Mouse (Mus musculus): ENCODE measurements at regions not wholly inside any gene's neighbourhood (a gene's known extent, or its start where the extent isn't known, plus 50 kb on each side); places are given as distances from the start of the nearest gene placed in this dataset.

- no peak for ATAC-seq (ENCODE audit: low FRiP score, low read depth)
- Histone ChIP-seq H3K36me3 (no peaks in the 10 kb centered on the region), H3K27ac (no peak overlapping the region), H3K4me2 (replicated peaks) (no peak overlapping the region), H3K27me3 (peaks cover 14% of the 10 kb centered on the region), H3K4me1 (peaks cover 17% of the 10 kb centered on the region), H3K4me3 (no peak overlapping the region), H3K9me3 (no peaks in the 10 kb centered on the region), H3K9ac (no peak overlapping the region)
- 75% methylated on average over 9 of the region's 9 CpGs for WGBS
Measured at GRCm38 (mm10) chr13:48316747-48317146, 55.7 kb downstream of the Id4 start.

GRCm38 (mm10) chr13:48317457-48317856 lies 56.4 kb downstream of the Id4 start:
- H3K4me2 ChIP-seq (replicated peaks): no peak overlapping the region
- H3K9ac ChIP-seq: no peak overlapping the region
- H3K9me3 ChIP-seq: no peaks in the 10 kb centered on the region
- no peak overlapping the region for H3K27ac ChIP-seq
- WGBS: 74% methylated on average over 7 of the region's 7 CpGs
- H3K36me3 ChIP-seq: no peaks in the 10 kb centered on the region
- H3K4me1 ChIP-seq: peaks cover 17% of the 10 kb centered on the region
- H3K27me3 ChIP-seq: peaks cover 19% of the 10 kb centered on the region
- H3K4me3 ChIP-seq: no peak overlapping the region
- ATAC-seq (ENCODE audit: low FRiP score, low read depth): no peak

DNA sequence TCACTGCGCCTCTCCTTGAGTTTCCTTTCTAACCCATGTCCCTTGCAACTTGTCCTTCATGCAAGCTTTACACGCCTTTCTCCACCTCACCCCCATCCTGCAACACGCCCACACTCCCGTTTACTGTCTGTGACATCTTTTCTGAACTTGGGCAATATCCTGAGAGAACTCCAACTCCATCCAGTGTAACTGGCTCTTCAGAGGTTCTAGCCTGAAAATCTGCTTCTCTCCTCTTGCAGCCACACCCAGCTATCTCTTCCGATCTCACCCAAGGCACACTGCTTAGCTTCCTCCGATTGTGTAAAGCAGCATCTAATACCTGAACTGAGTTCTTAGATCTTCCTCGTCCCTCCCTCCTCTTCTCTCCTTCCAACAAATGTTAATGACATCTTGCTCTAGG lies 58.0 kb downstream of the Id4 start:
- H3K4me3 ChIP-seq: no peak overlapping the region
- H3K9ac ChIP-seq: no peak overlapping the region
- H3K27me3 ChIP-seq: peaks cover 19% of the 10 kb centered on the region
- 77% methylated on average over 7 of the region's 7 CpGs for WGBS
- no peak for ATAC-seq (ENCODE audit: low FRiP score, low read depth)
- peaks cover 17% of the 10 kb centered on the region for H3K4me1 ChIP-seq
- no peak overlapping the region for H3K27ac ChIP-seq
- no peaks in the 10 kb centered on the region for H3K9me3 ChIP-seq
- H3K4me2 ChIP-seq (replicated peaks): no peak overlapping the region
- H3K36me3 ChIP-seq: no peaks in the 10 kb centered on the region

GRCm38 (mm10) chr13:48324290-48324718 lies 63.3 kb downstream of the Id4 start:
- Histone ChIP-seq H3K4me3 (no peak overlapping the region), H3K9ac (no peak overlapping the region), H3K27me3 (peaks cover 19% of the 10 kb centered on the region), H3K27ac (no peak overlapping the region), H3K4me1 (peaks cover 29% of the 10 kb centered on the region), H3K9me3 (no peaks in the 10 kb centered on the region), H3K36me3 (no peaks in the 10 kb centered on the region), H3K4me2 (replicated peaks) (no peak overlapping the region)
- 24% methylated on average over 8 of the region's 8 CpGs for WGBS
- ATAC-seq (ENCODE audit: low FRiP score, low read depth): no peak

GRCm38 (mm10) chr13:48330619-48331018 lies 69.6 kb downstream of the Id4 start:
- 68% methylated on average over 11 of the region's 11 CpGs for WGBS

GRCm38 (mm10) chr13:48336135-48336534 lies 75.1 kb downstream of the Id4 start:
- Histone ChIP-seq H3K4me1 (peaks cover 4% of the 10 kb centered on the region; the same call in 1 of the 2 replicates), H3K4me3 (no peak overlapping the region), H3K4me2 (replicated peaks) (no peak overlapping the region), H3K27me3 (no peaks in the 10 kb centered on the region), H3K27ac (no peak overlapping the region), H3K9me3 (no peaks in the 10 kb centered on the region), H3K36me3 (no peaks in the 10 kb centered on the region), H3K9ac (no peak overlapping the region)
- no peak for ATAC-seq (ENCODE audit: low FRiP score, low read depth)
- 49% methylated on average over 13 of the region's 13 CpGs for WGBS

More at GRCm38 (mm10) chr13:48330619-48331018, 69.6 kb downstream of the Id4 start:
- Histone ChIP-seq H3K27ac (no peak overlapping the region), H3K9me3 (no peaks in the 10 kb centered on the region), H3K36me3 (no peaks in the 10 kb centered on the region), H3K4me1 (peaks cover 18% of the 10 kb centered on the region), H3K9ac (no peak overlapping the region), H3K27me3 (no peaks in the 10 kb centered on the region), H3K4me3 (no peak overlapping the region), H3K4me2 (replicated peaks) (no peak overlapping the region)
- no peak for ATAC-seq (ENCODE audit: low FRiP score, low read depth)

- no peak overlapping the region for H3K4me2 ChIP-seq (replicated peaks)
- H3K27ac ChIP-seq: no peak overlapping the region
- H3K36me3 ChIP-seq: no peaks in the 10 kb centered on the region
- H3K9ac ChIP-seq: no peak overlapping the region
- 0 out of 2 replicates have a peak, but pooled peaks cover 2% of the 10 kb centered on the region for H3K4me1 ChIP-seq
- H3K27me3 ChIP-seq: no peaks in the 10 kb centered on the region
- H3K9me3 ChIP-seq: no peaks in the 10 kb centered on the region
- 75% methylated on average over 11 of the region's 11 CpGs for WGBS
- ATAC-seq (ENCODE audit: low FRiP score, low read depth): no peak
- no peak overlapping the region for H3K4me3 ChIP-seq
Measured at GRCm38 (mm10) chr13:48336602-48337001, 75.6 kb downstream of the Id4 start.

- WGBS: 45% methylated on average over 6 of the region's 6 CpGs
- no peaks in the 10 kb centered on the region for H3K36me3 ChIP-seq
- ATAC-seq (ENCODE audit: low FRiP score, low read depth): no peak
Measured at GRCm38 (mm10) chr13:48338561-48338960, 77.5 kb downstream of the Id4 start.

GRCm38 (mm10) chr13:48350124-48350523 lies 89.1 kb downstream of the Id4 start:
- no peak overlapping the region for H3K27ac ChIP-seq
- H3K27me3 ChIP-seq: no peaks in the 10 kb centered on the region
- WGBS: 93% methylated on average over 9 of the region's 9 CpGs
- no peak overlapping the region for H3K9ac ChIP-seq
- H3K36me3 ChIP-seq: no peaks in the 10 kb centered on the region
- no peaks in the 10 kb centered on the region for H3K4me1 ChIP-seq
- no peak for ATAC-seq (ENCODE audit: low FRiP score, low read depth)
- H3K4me2 ChIP-seq (replicated peaks): no peak overlapping the region
- H3K9me3 ChIP-seq: no peaks in the 10 kb centered on the region
- H3K4me3 ChIP-seq: no peak overlapping the region

More at GRCm38 (mm10) chr13:48338561-48338960, 77.5 kb downstream of the Id4 start:
- Histone ChIP-seq H3K9me3 (no peaks in the 10 kb centered on the region), H3K9ac (no peak overlapping the region), H3K27ac (no peak overlapping the region), H3K27me3 (no peaks in the 10 kb centered on the region), H3K4me3 (no peak overlapping the region), H3K4me2 (replicated peaks) (no peak overlapping the region), H3K4me1 (0 out of 2 replicates have a peak, but pooled peaks cover 2% of the 10 kb centered on the region)

- H3K9ac ChIP-seq: no peak overlapping the region
- H3K4me1 ChIP-seq: no peaks in the 10 kb centered on the region
- no peaks in the 10 kb centered on the region for H3K9me3 ChIP-seq
- H3K4me2 ChIP-seq (replicated peaks): no peak overlapping the region
- H3K36me3 ChIP-seq: no peaks in the 10 kb centered on the region
- WGBS: 74% methylated on average over 11 of the region's 11 CpGs
- ATAC-seq (ENCODE audit: low FRiP score, low read depth): no peak
- no peaks in the 10 kb centered on the region for H3K27me3 ChIP-seq
- H3K4me3 ChIP-seq: no peak overlapping the region
- H3K27ac ChIP-seq: no peak overlapping the region
Measured at GRCm38 (mm10) chr13:48350955-48351354, 89.9 kb downstream of the Id4 start.

- ATAC-seq (ENCODE audit: low FRiP score, low read depth): no peak
- Histone ChIP-seq H3K4me3 (no peak overlapping the region), H3K9ac (no peak overlapping the region), H3K36me3 (no peaks in the 10 kb centered on the region), H3K4me1 (no peaks in the 10 kb centered on the region), H3K4me2 (replicated peaks) (no peak overlapping the region), H3K9me3 (no peaks in the 10 kb centered on the region), H3K27ac (no peak overlapping the region), H3K27me3 (no peaks in the 10 kb centered on the region)
- 51% methylated on average over 1 of the region's 1 CpGs for WGBS
Measured at GRCm38 (mm10) chr13:48357118-48357517, 96.1 kb downstream of the Id4 start.

DNA sequence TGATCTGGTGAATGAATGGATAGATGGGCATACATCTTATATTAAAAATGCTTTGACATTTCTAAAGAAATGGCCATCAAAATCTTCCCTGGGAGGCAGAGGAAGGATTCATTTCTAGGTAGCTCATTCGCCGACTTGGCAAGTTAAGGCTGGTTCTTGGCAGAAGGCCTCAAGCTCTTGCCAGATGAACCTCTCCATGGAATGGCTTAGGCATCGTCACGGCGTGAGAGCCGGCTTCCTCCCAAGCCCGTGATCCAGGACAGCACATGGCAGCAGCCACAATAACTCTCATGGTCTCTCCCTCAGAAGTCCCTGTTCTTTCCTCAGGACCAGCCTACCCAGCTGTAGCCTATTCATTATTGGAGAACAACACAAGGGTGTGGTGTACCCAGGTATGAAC lies 96.6 kb downstream of the Id4 start:
- no peaks in the 10 kb centered on the region for H3K4me1 ChIP-seq
- H3K9me3 ChIP-seq: no peaks in the 10 kb centered on the region
- 96% methylated on average over 7 of the region's 7 CpGs for WGBS
- H3K36me3 ChIP-seq: no peaks in the 10 kb centered on the region
- no peak overlapping the region for H3K4me2 ChIP-seq (replicated peaks)
- no peak overlapping the region for H3K27ac ChIP-seq
- ATAC-seq (ENCODE audit: low FRiP score, low read depth): no peak
- no peaks in the 10 kb centered on the region for H3K27me3 ChIP-seq
- no peak overlapping the region for H3K4me3 ChIP-seq
- H3K9ac ChIP-seq: no peak overlapping the region

- Histone ChIP-seq H3K4me2 (replicated peaks) (no peak overlapping the region), H3K9me3 (no peaks in the 10 kb centered on the region), H3K4me3 (no peak overlapping the region), H3K27ac (no peak overlapping the region), H3K36me3 (no peaks in the 10 kb centered on the region), H3K4me1 (no peaks in the 10 kb centered on the region), H3K9ac (no peak overlapping the region), H3K27me3 (no peaks in the 10 kb centered on the region)
- ATAC-seq (ENCODE audit: low FRiP score, low read depth): no peak
- 61% methylated on average over 9 of the region's 9 CpGs for WGBS
Measured at GRCm38 (mm10) chr13:48371060-48371459, 110.0 kb downstream of the Id4 start.

All from limb, embryonic 13.5 days (tissue).